Mouse (Mus musculus) forebrain, embryonic 11.5 days (tissue): ENCODE measurements around the gene Chil5. TPM values are rescaled to one million over a fixed set of nuclear protein-coding genes. Genes with fewer than 3 reads are reported as not detected.

Experiments
- ATAC-seq: fragments of 200-750 bp; cut with Nextera tagmentation; replicated peaks from 2 replicates; pipeline ENCODE4 v1.8.0; 2017; ENCODE audit warnings: moderate TSS enrichment; ENCODE audit not compliant: low FRiP score
- DNase-seq: peaks from one replicate; pipeline ENCODE4 v3.0.0-alpha.2; 2017; ENCODE audit warnings: low spot score
- H3K27ac ChIP-seq: fragments of 300-500 bp; sonication (generic); 2 replicates; pipeline ENCODE4 v1.5.1; 2014; ENCODE audit warnings: low read depth, low read length
- H3K27me3 ChIP-seq: fragments of 300-500 bp; sonication (generic); 2 replicates; pipeline ENCODE4 v1.6.1; 2014; ENCODE audit warnings: mild to moderate bottlenecking, low read length, mixed read lengths; ENCODE audit not compliant: control insufficient read depth, insufficient read depth
- H3K36me3 ChIP-seq: fragments of 300-500 bp; sonication (generic); 2 replicates; pipeline ENCODE4 v1.6.1; 2014; ENCODE audit warnings: mild to moderate bottlenecking, low read length, moderate library complexity, mixed read lengths; ENCODE audit not compliant: control insufficient read depth, insufficient read depth
- H3K4me1 ChIP-seq: fragments of 300-500 bp; sonication (generic); replicated peaks from 2 replicates; pipeline ENCODE4 v1.6.1; 2014; ENCODE audit warnings: low read length, mixed read lengths; ENCODE audit not compliant: control insufficient read depth, insufficient read depth
- H3K4me2 ChIP-seq: fragments of 300-500 bp; sonication (generic); 2 replicates; pipeline ENCODE4 v1.6.1; 2014; ENCODE audit warnings: low read depth, mild to moderate bottlenecking, low read length, moderate library complexity, mixed read lengths; ENCODE audit not compliant: severe bottlenecking
- H3K4me3 ChIP-seq: fragments of 300-500 bp; sonication (generic); 2 replicates; pipeline ENCODE4 v1.5.1; 2014; ENCODE audit warnings: low read depth, low read length
- H3K9ac ChIP-seq: fragments of 300-500 bp; sonication (generic); 2 replicates; pipeline ENCODE4 v1.6.1; 2014; ENCODE audit warnings: low read length
- H3K9me3 ChIP-seq: fragments of 300-500 bp; sonication (generic); 2 replicates; pipeline ENCODE4 v1.6.1; 2016; ENCODE audit warnings: low read length, mixed read lengths; ENCODE audit not compliant: control insufficient read depth
- WGBS: fragments of 180-500 bp; shearing (Covaris S2); extraction: QIAGEN DNeasy Blood & Tissue Kit; methylation state at CpG from one replicate; pipeline ENCODE4 v1.1.7; 2014; 5-methylcytosine and 5-hydroxymethylcytosine counted together
- polyA plus RNA-seq: library from polyadenylated mRNA; unstranded; fragments of >200 nt; fragmentation: Nextera tagmentation; extraction: Ambion mirVana; gene quantifications from 2 replicates; pipeline ENCODE4 v1.2.1, GENCODE M21; 2014

The Chil5 gene
- polyA plus RNA-seq, 1 experiment from 2014 or later = not detected

- no peak within 1 kb of the TSS for H3K27ac ChIP-seq
- 90% methylated on average over 3 of the region's 3 CpGs for WGBS
- no peak within 1 kb of the TSS for H3K9ac ChIP-seq
- H3K36me3 ChIP-seq = no peaks in the 10 kb centered on the region; the same call in 1 of the 2 replicates
- no peak within 1 kb of the TSS for H3K4me2 ChIP-seq
- no peaks in the 10 kb centered on the region for H3K4me1 ChIP-seq
- no peak for DNase-seq
- H3K27me3 ChIP-seq = no peaks in the 10 kb centered on the region
- no peaks in the 10 kb centered on the region for H3K9me3 ChIP-seq
- ATAC-seq = no peak
- no peak within 1 kb of the TSS for H3K4me3 ChIP-seq
These were observed 59.2 kb downstream of the Chil5 start, which contains the start of gene Ovgp1 for GRCm38 (mm10) chr3:105973411-105973810. TSS of gene Ovgp1 (plus strand) at chr3:105973711.

- H3K4me2 ChIP-seq = no peak overlapping the region
- no peaks in the 10 kb centered on the region for H3K9me3 ChIP-seq
- DNase-seq = no peak
- no peak overlapping the region for H3K9ac ChIP-seq
- ATAC-seq = no peak
- H3K27me3 ChIP-seq = no peaks in the 10 kb centered on the region
- no peaks in the 10 kb centered on the region for H3K4me1 ChIP-seq
- WGBS = 86% methylated on average over 5 of the region's 5 CpGs
- H3K27ac ChIP-seq = no peak overlapping the region
- no peaks in the 10 kb centered on the region; the same call in 1 of the 2 replicates for H3K36me3 ChIP-seq
- no peak overlapping the region for H3K4me3 ChIP-seq
These were observed 60.7 kb downstream of the Chil5 start for GRCm38 (mm10) chr3:105971831-105972446.

Other genes starting within 250 kb of the Chil5 start
- gene Rap1a, start 231.5 kb downstream of the Chil5 start, polyA plus RNA-seq = 75.9 and 84.3 TPM in 2 replicates
- gene Adora3, start 162.0 kb downstream of the Chil5 start, polyA plus RNA-seq = 0.23 TPM in 1 of 2 replicates, not detected in the other
- gene Tmigd3, start 161.9 kb downstream of the Chil5 start, polyA plus RNA-seq = 0.21 TPM in 1 of 2 replicates, not detected in the other
- gene I830077J02Rik, start 100.2 kb downstream of the Chil5 start, polyA plus RNA-seq = 0.52 and 0.64 TPM in 2 replicates
- 148 and 173 TPM in 2 replicates for gene Wdr77, start 73.4 kb downstream of the Chil5 start, polyA plus RNA-seq
- gene Atp5f1, start 72.7 kb downstream of the Chil5 start, polyA plus RNA-seq = 457 and 514 TPM in 2 replicates
- gene Ovgp1, start 59.1 kb downstream of the Chil5 start, polyA plus RNA-seq = 3.2 and 3.4 TPM in 2 replicates
- gene Pifo, start 18.2 kb downstream of the Chil5 start, polyA plus RNA-seq = 1.0 and 1.7 TPM in 2 replicates
- 0.16 and 0.44 TPM in 2 replicates for gene Chia1, start 80.4 kb upstream of the Chil5 start, polyA plus RNA-seq
- gene Chil3, start 134.8 kb upstream of the Chil5 start, polyA plus RNA-seq = not detected in 2 replicates
- not detected in 2 replicates for gene Chil4, start 186.7 kb upstream of the Chil5 start, polyA plus RNA-seq